Mouse (Mus musculus) small intestine, adult 2 months (tissue): ENCODE measurements around the gene Tex14.

ENCODE experiments used
- CTCF ChIP-seq: fragments of 200-500 bp; IDR thresholded peaks from 2 replicates; pipeline ENCODE4 v1.5.1; 2012; ENCODE audit warnings: low read depth, mild to moderate bottlenecking, control low read depth, inconsistent platforms, low read length, moderate library complexity, mixed read lengths; ENCODE audit not compliant: insufficient replicate concordance, insufficient read length; ENCODE audit errors: extremely low read depth
- POLR2A ChIP-seq: fragments of 200-500 bp; IDR thresholded peaks from 2 replicates; pipeline ENCODE4 v1.6.1; 2012; ENCODE audit warnings: low read depth, mild to moderate bottlenecking, control low read depth, inconsistent platforms, low read length, moderate library complexity

GRCm38 (mm10) chr11:87527364-87527763, 122.5 kb downstream of the Tex14 start:
- no peak for TF ChIP-seq POLR2A
- no peak for TF ChIP-seq CTCF
